Mouse (Mus musculus): ENCODE measurements around the gene Eprs.

DNA sequence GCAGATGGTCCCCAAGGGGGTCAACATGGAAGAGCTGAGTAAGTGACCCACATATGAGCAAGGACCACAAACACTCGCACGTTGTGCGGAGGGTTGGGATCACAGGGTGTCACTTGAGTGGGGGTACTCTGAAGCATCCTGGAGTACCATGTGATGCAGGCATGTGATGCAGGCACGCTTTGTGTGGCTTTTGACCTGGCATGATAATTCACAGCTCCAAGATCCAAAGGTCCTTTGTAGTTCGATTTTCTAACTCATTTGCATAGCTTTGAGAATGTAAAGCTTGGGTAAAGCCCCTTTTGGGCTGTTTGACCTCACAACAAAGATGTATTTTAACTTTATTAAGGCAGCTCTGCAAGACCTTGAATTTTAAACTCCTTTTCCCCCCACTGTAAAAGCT is 100.0 kb downstream of the Eprs start:
- no peak for TF ChIP-seq CTCF (IDR thresholded peaks at IDR 0.05; ENCODE audit: low read depth, low read length)
- TF ChIP-seq TAL1 (conservative IDR thresholded peaks at IDR 0.05; ENCODE audit: low read depth, low read length): no peak
- no peak for TF ChIP-seq POLR2AphosphoS5 (IDR thresholded peaks at IDR 0.05; ENCODE audit: insufficient replicate concordance, low read depth, low read length)

Data from G1E (cell line).